Mouse (Mus musculus) neural tube, embryonic 13.5 days (tissue): ENCODE results near the gene 4930548H24Rik. TPM values are rescaled to one million over a fixed set of nuclear protein-coding genes. Genes with fewer than 3 reads are reported as not detected.

Source experiments
- polyA plus RNA-seq: library from polyadenylated mRNA; unstranded; fragments of >200 nt; fragmentation: Nextera tagmentation; extraction: Ambion mirVana; gene quantifications from 2 replicates; pipeline ENCODE4 v1.2.1, GENCODE M21; 2015

The 4930548H24Rik gene
- polyA plus RNA-seq, 1 experiment from 2014 or later, result not detected

Other genes starting within 250 kb of the 4930548H24Rik start
- 164 and 171 TPM in 2 replicates for gene Nrbp1, start 244.9 kb upstream of the 4930548H24Rik start, polyA plus RNA-seq
- not detected in 2 replicates for gene Gm9970, start 244.5 kb upstream of the 4930548H24Rik start, polyA plus RNA-seq
- 4.5 and 4.7 TPM in 2 replicates for gene Krtcap3, start 234.0 kb upstream of the 4930548H24Rik start, polyA plus RNA-seq
- 33.3 and 36.7 TPM in 2 replicates for gene Ift172, start 194.6 kb upstream of the 4930548H24Rik start, polyA plus RNA-seq
- gene Fndc4, start 189.7 kb upstream of the 4930548H24Rik start, polyA plus RNA-seq, result 79.1 and 82.0 TPM in 2 replicates
- gene Gckr, start 188.3 kb upstream of the 4930548H24Rik start, polyA plus RNA-seq, result 0.27 TPM in 1 of 2 replicates, not detected in the other
- 103 and 109 TPM in 2 replicates for gene Zfp512, start 33.3 kb upstream of the 4930548H24Rik start, polyA plus RNA-seq
- 68.5 and 76.7 TPM in 2 replicates for gene Gpn1, start 9.0 kb downstream of the 4930548H24Rik start, polyA plus RNA-seq
- 32.0 and 39.7 TPM in 2 replicates for gene Slc4a1ap, start 41.3 kb downstream of the 4930548H24Rik start, polyA plus RNA-seq
- 27.0 and 27.5 TPM in 2 replicates for gene Supt7l, start 42.1 kb downstream of the 4930548H24Rik start, polyA plus RNA-seq
- 201 and 240 TPM in 2 replicates for gene Mrpl33, start 111.2 kb downstream of the 4930548H24Rik start, polyA plus RNA-seq
- gene Rbks, start 211.9 kb downstream of the 4930548H24Rik start, polyA plus RNA-seq, result 3.5 and 3.8 TPM in 2 replicates
- gene Babam2, start 211.9 kb downstream of the 4930548H24Rik start, polyA plus RNA-seq, result 52.1 and 54.4 TPM in 2 replicates